Mouse (Mus musculus): ENCODE measurements around the gene Dcaf8. TPM values are rescaled to one million over a fixed set of nuclear protein-coding genes. Genes with fewer than 3 reads are reported as not detected.
"Not testable (repeated sequence)": the region's sequence is repeated elsewhere in the genome, so short reads cannot be mapped to it uniquely, and the experiment has no call there.

The Dcaf8 gene
- polyA plus RNA-seq, 1 experiment from 2014 or later: 140 TPM

GRCm38 (mm10) chr1:172228209-172228608 lies 80.3 kb downstream of the Dcaf8 start:
- 77% methylated on average over 2 of the region's 2 CpGs for WGBS
- ATAC-seq (ENCODE audit: insufficient number of reproducible peaks, low FRiP score, low TSS enrichment, low read depth): no peak
- H3K4me2 ChIP-seq (replicated peaks): no peak overlapping the region

GRCm38 (mm10) chr1:172229215-172229614 lies 81.3 kb downstream of the Dcaf8 start:
- Histone ChIP-seq H3K4me3 (replicated peaks) (no peak overlapping the region), H3K27ac (replicated peaks) (no peak overlapping the region), H3K4me1 (no peaks in the 10 kb centered on the region), H3K27me3 (no peaks in the 10 kb centered on the region), H3K9ac (no peak overlapping the region), H3K9me3 (replicated peaks) (no peaks in the 10 kb centered on the region), H3K36me3 (no peaks in the 10 kb centered on the region), H3K4me2 (replicated peaks) (no peak overlapping the region)
- ATAC-seq (ENCODE audit: insufficient number of reproducible peaks, low FRiP score, low TSS enrichment, low read depth): no peak
- 84% methylated on average over 1 of the region's 1 CpGs for WGBS

More at GRCm38 (mm10) chr1:172228209-172228608, 80.3 kb downstream of the Dcaf8 start:
- H3K4me1 ChIP-seq: no peaks in the 10 kb centered on the region
- no peaks in the 10 kb centered on the region for H3K9me3 ChIP-seq (replicated peaks)
- H3K27ac ChIP-seq (replicated peaks): no peak overlapping the region
- no peaks in the 10 kb centered on the region for H3K36me3 ChIP-seq
- H3K9ac ChIP-seq: no peak overlapping the region
- no peaks in the 10 kb centered on the region for H3K27me3 ChIP-seq
- H3K4me3 ChIP-seq (replicated peaks): no peak overlapping the region

- Histone ChIP-seq H3K4me1 (0 out of 2 replicates have a peak, but pooled peaks cover 3% of the 10 kb centered on the region), H3K27me3 (peaks cover 7% of the 10 kb centered on the region; the same call in 1 of the 2 replicates), H3K27ac (replicated peaks) (no peak overlapping the region), H3K4me2 (replicated peaks) (no peak overlapping the region), H3K9me3 (replicated peaks) (no peaks in the 10 kb centered on the region), H3K4me3 (replicated peaks) (no peak overlapping the region), H3K36me3 (no peaks in the 10 kb centered on the region), H3K9ac (no peak overlapping the region)
- ATAC-seq (ENCODE audit: insufficient number of reproducible peaks, low FRiP score, low TSS enrichment, low read depth): no peak
- WGBS: 63% methylated on average over 6 of the region's 6 CpGs
Observed at GRCm38 (mm10) chr1:172240945-172241708, 93.2 kb downstream of the Dcaf8 start.

DNA sequence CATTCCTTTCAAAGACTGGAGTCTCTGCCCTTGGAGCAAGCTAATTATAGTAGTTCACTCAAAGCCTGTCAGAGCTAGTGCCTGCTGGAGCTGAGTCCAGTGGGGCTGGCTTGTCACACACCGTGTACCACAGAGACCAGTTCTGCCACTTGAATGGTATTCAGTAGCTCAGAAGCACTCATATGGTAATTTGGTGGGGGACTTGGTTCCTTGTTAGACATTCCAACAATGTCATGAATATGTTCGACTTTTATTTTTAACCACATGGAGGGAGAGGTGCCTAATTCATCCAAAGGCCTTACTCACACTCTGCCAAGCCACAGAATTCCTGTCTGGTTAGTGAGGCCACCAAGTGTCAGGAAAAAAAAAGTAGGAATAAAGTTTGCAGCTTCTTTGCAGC lies 94.5 kb downstream of the Dcaf8 start:
- 25% methylated on average over 2 of the region's 2 CpGs for WGBS
- H3K4me3 ChIP-seq (replicated peaks): no peak overlapping the region
- peaks cover 7% of the 10 kb centered on the region; the same call in 1 of the 2 replicates for H3K27me3 ChIP-seq
- H3K4me1 ChIP-seq: 0 out of 2 replicates have a peak, but pooled peaks cover 3% of the 10 kb centered on the region
- no peak overlapping the region for H3K4me2 ChIP-seq (replicated peaks)
- H3K9me3 ChIP-seq (replicated peaks): no peaks in the 10 kb centered on the region
- no peak overlapping the region for H3K9ac ChIP-seq
- ATAC-seq (ENCODE audit: insufficient number of reproducible peaks, low FRiP score, low TSS enrichment, low read depth): peak; percentile 81
- no peak overlapping the region; the same call in 1 of the 2 replicates for H3K27ac ChIP-seq (replicated peaks)
- no peaks in the 10 kb centered on the region for H3K36me3 ChIP-seq

GRCm38 (mm10) chr1:172243547-172244205 lies 95.8 kb downstream of the Dcaf8 start:
- Histone ChIP-seq H3K27me3 (peaks cover 7% of the 10 kb centered on the region; the same call in 1 of the 2 replicates), H3K9me3 (replicated peaks) (no peaks in the 10 kb centered on the region), H3K4me2 (replicated peaks) (no peak overlapping the region), H3K27ac (replicated peaks) (no peak overlapping the region), H3K4me3 (replicated peaks) (no peak overlapping the region), H3K36me3 (no peaks in the 10 kb centered on the region), H3K4me1 (0 out of 2 replicates have a peak, but pooled peaks cover 3% of the 10 kb centered on the region), H3K9ac (no peak overlapping the region)
- no peak for ATAC-seq (ENCODE audit: insufficient number of reproducible peaks, low FRiP score, low TSS enrichment, low read depth)
- WGBS: 25% methylated on average over 16 of the region's 16 CpGs

DNA sequence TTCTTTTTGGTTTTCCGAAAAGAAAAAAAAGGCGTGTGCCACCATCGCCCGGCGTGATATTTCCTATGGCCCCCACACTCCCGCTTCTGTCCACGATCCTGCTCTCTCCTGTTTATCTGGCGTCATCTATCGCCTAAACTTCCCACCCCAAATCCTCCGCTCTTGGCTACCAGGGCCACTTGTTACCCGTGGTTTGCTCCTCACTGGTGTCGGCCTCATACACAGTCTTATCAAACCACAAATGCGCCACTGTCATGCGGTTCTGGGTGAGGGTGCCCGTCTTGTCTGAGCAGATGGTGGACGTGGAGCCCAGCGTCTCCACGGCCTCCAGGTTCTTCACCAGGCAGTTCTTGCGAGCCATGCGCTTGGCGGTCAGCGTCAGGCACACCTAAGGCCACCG lies 96.8 kb downstream of the Dcaf8 start:
- H3K4me3 ChIP-seq (replicated peaks); H3K4me2 ChIP-seq (replicated peaks): not testable (repeated sequence)
- 46% methylated on average over 23 of the region's 23 CpGs for WGBS

More for the DNA sequence above, 96.8 kb downstream of the Dcaf8 start:
- ATAC-seq (ENCODE audit: insufficient number of reproducible peaks, low FRiP score, low TSS enrichment, low read depth); H3K27ac ChIP-seq (replicated peaks); H3K4me1 ChIP-seq; H3K27me3 ChIP-seq; H3K36me3 ChIP-seq; H3K9me3 ChIP-seq (replicated peaks); H3K9ac ChIP-seq: not testable (repeated sequence)

Other genes starting within 250 kb of the Dcaf8 start
- gene Slamf6, start 230.6 kb upstream of the Dcaf8 start, polyA plus RNA-seq (2015; fragmentation: Nextera tagmentation; extraction: Ambion mirVana): 0.72 TPM in 1 of 2 replicates, not detected in the other
- gene Vangl2, start 119.6 kb upstream of the Dcaf8 start, polyA plus RNA-seq (2015; fragmentation: Nextera tagmentation; extraction: Ambion mirVana): 20.1 and 22.7 TPM in 2 replicates
- 2.1 and 2.7 TPM in 2 replicates for gene Nhlh1, start 90.5 kb upstream of the Dcaf8 start, polyA plus RNA-seq (2015; fragmentation: Nextera tagmentation; extraction: Ambion mirVana)
- gene Copa, start 65.6 kb upstream of the Dcaf8 start, polyA plus RNA-seq (2015; fragmentation: Nextera tagmentation; extraction: Ambion mirVana): 231 and 235 TPM in 2 replicates
- gene Ncstn, start 65.3 kb upstream of the Dcaf8 start, polyA plus RNA-seq (2015; fragmentation: Nextera tagmentation; extraction: Ambion mirVana): 117 and 121 TPM in 2 replicates
- gene Pex19, start 21.3 kb upstream of the Dcaf8 start, polyA plus RNA-seq (2015; fragmentation: Nextera tagmentation; extraction: Ambion mirVana): 138 and 139 TPM in 2 replicates
- gene Pea15a, start 58.7 kb downstream of the Dcaf8 start, polyA plus RNA-seq (2015; fragmentation: Nextera tagmentation; extraction: Ambion mirVana): 122 and 131 TPM in 2 replicates
- gene Casq1, start 71.8 kb downstream of the Dcaf8 start, polyA plus RNA-seq (2015; fragmentation: Nextera tagmentation; extraction: Ambion mirVana): 18.9 and 24.6 TPM in 2 replicates
- not detected in 2 replicates for gene Atp1a4, start 110.3 kb downstream of the Dcaf8 start, polyA plus RNA-seq (2015; fragmentation: Nextera tagmentation; extraction: Ambion mirVana)
- 71.9 and 73.4 TPM in 2 replicates for gene Igsf8, start 113.6 kb downstream of the Dcaf8 start, polyA plus RNA-seq (2015; fragmentation: Nextera tagmentation; extraction: Ambion mirVana)
- gene Atp1a2, start 150.0 kb downstream of the Dcaf8 start, polyA plus RNA-seq (2015; fragmentation: Nextera tagmentation; extraction: Ambion mirVana): 4.7 and 5.6 TPM in 2 replicates
- gene Kcnj9, start 181.2 kb downstream of the Dcaf8 start, polyA plus RNA-seq (2015; fragmentation: Nextera tagmentation; extraction: Ambion mirVana): 0.14 and 0.28 TPM in 2 replicates
- 0.09 and 0.14 TPM in 2 replicates for gene Kcnj10, start 193.1 kb downstream of the Dcaf8 start, polyA plus RNA-seq (2015; fragmentation: Nextera tagmentation; extraction: Ambion mirVana)
- gene Pigm, start 228.5 kb downstream of the Dcaf8 start, polyA plus RNA-seq (2015; fragmentation: Nextera tagmentation; extraction: Ambion mirVana): 5.7 and 5.9 TPM in 2 replicates